Mouse (Mus musculus): ENCODE data around the gene Snrnp25.
"Not testable (repeated sequence)": the region's sequence is repeated elsewhere in the genome, so short reads cannot be mapped to it uniquely, and the experiment has no call there.

Gene Snrnp25

GRCm38 (mm10) chr11:32195867-32196540 is 9.2 kb upstream of the Snrnp25 start:
- no peak for DNase-seq

GRCm38 (mm10) chr11:32196727-32197126 is 8.5 kb upstream of the Snrnp25 start:
- DNase-seq = no peak

GRCm38 (mm10) chr11:32197766-32198165 is 7.4 kb upstream of the Snrnp25 start:
- DNase-seq = no peak

- no peak for DNase-seq
Measured at GRCm38 (mm10) chr11:32198256-32198955, 6.8 kb upstream of the Snrnp25 start.

- DNase-seq = no peak
Measured at GRCm38 (mm10) chr11:32199230-32199629, 6.0 kb upstream of the Snrnp25 start.

GRCm38 (mm10) chr11:32200075-32200601 is 5.1 kb upstream of the Snrnp25 start, which contains the start of gene Il9r:
Gene Il9r (minus strand): TSS chr11:32200279.
- no peak for DNase-seq

GRCm38 (mm10) chr11:32200992-32201391 is 4.2 kb upstream of the Snrnp25 start:
- DNase-seq = not testable (repeated sequence)

- no peak for DNase-seq
Measured at GRCm38 (mm10) chr11:32201922-32202685, 3.1 kb upstream of the Snrnp25 start.

GRCm38 (mm10) chr11:32210623-32211022 is 5.4 kb downstream of the Snrnp25 start:
- DNase-seq = no peak

GRCm38 (mm10) chr11:32215372-32216162 is 10.4 kb downstream of the Snrnp25 start:
- DNase-seq = no peak

- peak; percentile 80 for DNase-seq
Measured at GRCm38 (mm10) chr11:32216851-32217250, 11.6 kb downstream of the Snrnp25 start.

- no peak for DNase-seq
Measured at GRCm38 (mm10) chr11:32218501-32219050, 13.4 kb downstream of the Snrnp25 start.

- DNase-seq = no peak
Measured at GRCm38 (mm10) chr11:32219287-32219686, 14.1 kb downstream of the Snrnp25 start.

- peak; percentile 82 for DNase-seq
Measured at GRCm38 (mm10) chr11:32220607-32221224, 15.5 kb downstream of the Snrnp25 start.

- no peak for DNase-seq
Measured at GRCm38 (mm10) chr11:32221225-32221950, 16.2 kb downstream of the Snrnp25 start.

- DNase-seq = peak; percentile 80
Measured at GRCm38 (mm10) chr11:32221951-32222409, 16.8 kb downstream of the Snrnp25 start, which contains the start of gene Rhbdf1. Gene Rhbdf1 (minus strand): TSS chr11:32222300.

GRCm38 (mm10) chr11:32222570-32223194 is 17.5 kb downstream of the Snrnp25 start:
- peak; percentile 59 for DNase-seq

- DNase-seq = no peak
Measured at GRCm38 (mm10) chr11:32223297-32223967, 18.2 kb downstream of the Snrnp25 start.

GRCm38 (mm10) chr11:32224468-32225139 is 19.4 kb downstream of the Snrnp25 start:
- DNase-seq = peak; percentile 82
